Mouse (Mus musculus) intestine, postnatal 0 days (tissue): ENCODE data around the gene Col6a6. TPM values are rescaled to one million over a fixed set of nuclear protein-coding genes. Genes with fewer than 3 reads are reported as not detected.

Source experiments
- ATAC-seq: fragments of 200-750 bp; cut with Nextera tagmentation; 2 replicates; pipeline ENCODE4 v1.8.0; 2017; ENCODE audit warnings: mild to moderate bottlenecking, moderate TSS enrichment, moderate library complexity
- H3K27ac ChIP-seq: fragments of 300-500 bp; sonication (generic); 2 replicates; pipeline ENCODE4 v1.5.1; 2014; ENCODE audit warnings: mild to moderate bottlenecking, low read depth, low read length, moderate library complexity
- H3K27me3 ChIP-seq: fragments of 300-500 bp; sonication (generic); replicated peaks from 2 replicates; pipeline ENCODE4 v1.6.1; 2014; ENCODE audit warnings: low read length, mixed read lengths; ENCODE audit not compliant: control insufficient read depth, insufficient read depth
- H3K36me3 ChIP-seq: fragments of 300-500 bp; sonication (generic); 2 replicates; pipeline ENCODE4 v1.6.1; 2014; ENCODE audit warnings: mild to moderate bottlenecking, moderate library complexity; ENCODE audit not compliant: control insufficient read depth, insufficient read depth
- H3K4me1 ChIP-seq: fragments of 300-500 bp; sonication (generic); replicated peaks from 2 replicates; pipeline ENCODE4 v1.6.1; 2014; ENCODE audit warnings: antibody characterized with exemption, low read length, mixed read lengths; ENCODE audit not compliant: control insufficient read depth, insufficient read depth
- H3K4me2 ChIP-seq: fragments of 300-500 bp; sonication (generic); replicated peaks from 2 replicates; pipeline ENCODE4 v1.6.1; 2014; ENCODE audit warnings: low read depth, mild to moderate bottlenecking, moderate library complexity
- H3K4me3 ChIP-seq: fragments of 300-500 bp; sonication (generic); 2 replicates; pipeline ENCODE4 v1.5.1; 2014; ENCODE audit warnings: low read depth, low read length
- H3K9ac ChIP-seq: fragments of 300-500 bp; sonication (generic); 2 replicates; pipeline ENCODE4 v1.6.1; 2014; ENCODE audit warnings: mild to moderate bottlenecking, low read depth, low read length
- H3K9me3 ChIP-seq: fragments of 300-500 bp; sonication (generic); 2 replicates; pipeline ENCODE4 v1.6.1; 2016; ENCODE audit warnings: mixed run types; ENCODE audit not compliant: control insufficient read depth
- CTCF ChIP-seq: sonication (generic); IDR thresholded peaks from 2 replicates; pipeline ENCODE4 v1.5.1; 2016; ENCODE audit warnings: low read depth, mild to moderate bottlenecking, control low read depth, antibody characterized with exemption, moderate library complexity
- WGBS: fragments of 180-500 bp; shearing (Covaris S2); extraction: QIAGEN DNeasy Blood & Tissue Kit; methylation state at CpG from one replicate; pipeline ENCODE4 v1.1.7; 2014; 5-methylcytosine and 5-hydroxymethylcytosine counted together
- polyA plus RNA-seq: library from polyadenylated mRNA; unstranded; fragments of >200 nt; fragmentation: Nextera tagmentation; extraction: Ambion mirVana; gene quantifications from 2 replicates; pipeline ENCODE4 v1.2.1, GENCODE M21; 2015

Col6a6 gene
- polyA plus RNA-seq, 1 experiment from 2014 or later: 0.14 TPM

GRCm38 (mm10) chr9:105712049-105712448, 115.9 kb downstream of the Col6a6 start:
- H3K36me3 ChIP-seq: no peaks in the 10 kb centered on the region
- H3K4me1 ChIP-seq: no peaks in the 10 kb centered on the region
- ATAC-seq: no peak
- TF ChIP-seq CTCF: no peak
- no peak overlapping the region for H3K4me2 ChIP-seq
- no peak overlapping the region for H3K9ac ChIP-seq
- H3K9me3 ChIP-seq: no peaks in the 10 kb centered on the region
- H3K27ac ChIP-seq: no peak overlapping the region
- WGBS: 96% methylated on average over 3 of the region's 3 CpGs
- no peaks in the 10 kb centered on the region for H3K27me3 ChIP-seq
- no peak overlapping the region for H3K4me3 ChIP-seq

- Histone ChIP-seq H3K4me3 (no peak overlapping the region), H3K9ac (no peak overlapping the region), H3K27me3 (no peaks in the 10 kb centered on the region), H3K4me2 (no peak overlapping the region), H3K9me3 (no peaks in the 10 kb centered on the region), H3K4me1 (no peaks in the 10 kb centered on the region), H3K27ac (no peak overlapping the region), H3K36me3 (no peaks in the 10 kb centered on the region)
- no peak for TF ChIP-seq CTCF
- 100% methylated on average over 1 of the region's 1 CpGs for WGBS
- no peak for ATAC-seq
Observed at GRCm38 (mm10) chr9:105705011-105705410, 122.9 kb downstream of the Col6a6 start.

GRCm38 (mm10) chr9:105704226-105704932, 123.6 kb downstream of the Col6a6 start:
- ATAC-seq: no peak
- TF ChIP-seq CTCF: no peak
- Histone ChIP-seq H3K9ac (no peak overlapping the region), H3K4me3 (no peak overlapping the region), H3K4me1 (no peaks in the 10 kb centered on the region), H3K4me2 (no peak overlapping the region), H3K36me3 (no peaks in the 10 kb centered on the region), H3K27me3 (no peaks in the 10 kb centered on the region), H3K27ac (no peak overlapping the region), H3K9me3 (no peaks in the 10 kb centered on the region)
- 88% methylated on average over 16 of the region's 16 CpGs for WGBS

- no peaks in the 10 kb centered on the region for H3K36me3 ChIP-seq
- H3K4me2 ChIP-seq: no peak overlapping the region
- no peak overlapping the region for H3K27ac ChIP-seq
- H3K9me3 ChIP-seq: no peaks in the 10 kb centered on the region
- H3K4me1 ChIP-seq: no peaks in the 10 kb centered on the region
- no peak for ATAC-seq
- 0 out of 2 replicates have a peak, but pooled peaks cover 4% of the 10 kb centered on the region for H3K27me3 ChIP-seq
- no peak overlapping the region for H3K9ac ChIP-seq
- H3K4me3 ChIP-seq: no peak overlapping the region
- TF ChIP-seq CTCF: no peak
- WGBS: 73% methylated on average over 9 of the region's 9 CpGs
Observed at GRCm38 (mm10) chr9:105701966-105702365, 126.0 kb downstream of the Col6a6 start.

- 68% methylated on average over 6 of the region's 6 CpGs for WGBS
- H3K4me3 ChIP-seq: no peak overlapping the region
- no peaks in the 10 kb centered on the region for H3K4me1 ChIP-seq
- H3K27ac ChIP-seq: no peak overlapping the region
- no peaks in the 10 kb centered on the region for H3K9me3 ChIP-seq
- 0 out of 2 replicates have a peak, but pooled peaks cover 4% of the 10 kb centered on the region for H3K27me3 ChIP-seq
- no peak overlapping the region for H3K4me2 ChIP-seq
- no peak overlapping the region for H3K9ac ChIP-seq
- no peaks in the 10 kb centered on the region for H3K36me3 ChIP-seq
- ATAC-seq: no peak
- no peak for TF ChIP-seq CTCF
Observed at GRCm38 (mm10) chr9:105700702-105701101, 127.3 kb downstream of the Col6a6 start.

GRCm38 (mm10) chr9:105697764-105698396, 130.1 kb downstream of the Col6a6 start:
- Histone ChIP-seq H3K9ac (no peak overlapping the region), H3K4me2 (no peak overlapping the region), H3K4me3 (no peak overlapping the region), H3K4me1 (no peaks in the 10 kb centered on the region), H3K9me3 (no peaks in the 10 kb centered on the region), H3K27ac (no peak overlapping the region), H3K27me3 (0 out of 2 replicates have a peak, but pooled peaks cover 4% of the 10 kb centered on the region), H3K36me3 (no peaks in the 10 kb centered on the region)
- no peak for ATAC-seq
- no peak for TF ChIP-seq CTCF
- whole genome bisulfite sequencing: 30% methylated on average over 9 of the region's 9 CpGs
